Mouse (Mus musculus): ENCODE measurements around the gene Ankar.

Ankar gene

GRCm38 (mm10) chr1:72710753-72711653 is 10.6 kb upstream of the Ankar start, which contains the start of gene Rpl37a:
Gene Rpl37a, plus strand, starts transcription at chr1:72711290.
- peak; percentile 97 for DNase-seq

GRCm38 (mm10) chr1:72707525-72707924 is 7.1 kb upstream of the Ankar start:
- DNase-seq = no peak

- DNase-seq = no peak
These were observed 1.7 kb downstream of the Ankar start for GRCm38 (mm10) chr1:72698651-72699050.

- DNase-seq = no peak
These were observed 4.1 kb downstream of the Ankar start for GRCm38 (mm10) chr1:72696256-72696655.

GRCm38 (mm10) chr1:72673070-72673469 is 27.3 kb downstream of the Ankar start:
- peak; percentile 1 for DNase-seq

GRCm38 (mm10) chr1:72640658-72641410 is 59.5 kb downstream of the Ankar start:
- peak; percentile 69 for DNase-seq

- DNase-seq = no peak
These were observed 65.2 kb downstream of the Ankar start for GRCm38 (mm10) chr1:72635221-72635620.

GRCm38 (mm10) chr1:72612172-72612571 is 88.2 kb downstream of the Ankar start:
- no peak for DNase-seq

- no peak for DNase-seq
These were observed 90.2 kb downstream of the Ankar start for GRCm38 (mm10) chr1:72609887-72610877.

GRCm38 (mm10) chr1:72609129-72609528 is 91.2 kb downstream of the Ankar start:
- no peak for DNase-seq

GRCm38 (mm10) chr1:72606186-72606673 is 94.1 kb downstream of the Ankar start:
- no peak for DNase-seq

- DNase-seq = no peak
These were observed 97.6 kb downstream of the Ankar start for GRCm38 (mm10) chr1:72602803-72603202.

GRCm38 (mm10) chr1:72602186-72602585 is 98.2 kb downstream of the Ankar start:
- DNase-seq = no peak

GRCm38 (mm10) chr1:72601233-72601632 is 99.1 kb downstream of the Ankar start:
- no peak for DNase-seq

GRCm38 (mm10) chr1:72600778-72601177 is 99.6 kb downstream of the Ankar start:
- DNase-seq = no peak

GRCm38 (mm10) chr1:72599146-72600101 is 101.0 kb downstream of the Ankar start:
- no peak for DNase-seq

- no peak for DNase-seq
These were observed 104.1 kb downstream of the Ankar start for GRCm38 (mm10) chr1:72596231-72596630.

GRCm38 (mm10) chr1:72595686-72596085 is 104.7 kb downstream of the Ankar start:
- no peak for DNase-seq

- peak; percentile 85 for DNase-seq
These were observed 106.9 kb downstream of the Ankar start for GRCm38 (mm10) chr1:72593340-72593951.

All from right cerebral cortex, adult 18-20 months (tissue).